Mouse (Mus musculus): Measurements from ENCODE around the gene Dqx1.

Dqx1 gene

GRCm38 (mm10) chr6:83032769-83033191 is 24.9 kb upstream of the Dqx1 start:
- in situ Hi-C loops (cut with MboI; ENCODE audit: unreplicated experiment in 2 of 2), result loop anchor here in 1 of 2 experiments (5.0 kb wide), 1 partner anchor 35 kb away; no protein-coding TSS in a partner anchor

GRCm38 (mm10) chr6:83033249-83034185 is 24.1 kb upstream of the Dqx1 start, which contains the start of the genes Dok1 and Loxl3:
TSS of gene Dok1 (minus strand) at chr6:83033471.
TSS of gene Loxl3 (plus strand) at chr6:83034173.
- in situ Hi-C loops (cut with MboI; ENCODE audit: unreplicated experiment in 2 of 2), result loop anchor here in 1 of 2 experiments (5.0 kb wide), 1 partner anchor 36 kb away; no protein-coding TSS in a partner anchor

GRCm38 (mm10) chr6:83034463-83035055 is 23.1 kb upstream of the Dqx1 start:
- in situ Hi-C loops (cut with MboI; ENCODE audit: unreplicated experiment in 2 of 2), result loop anchor here in 1 of 2 experiments (5.0 kb wide), 1 partner anchor 37 kb away; no protein-coding TSS in a partner anchor

- in situ Hi-C loops (cut with MboI; ENCODE audit: unreplicated experiment in 2 of 2), result no loop called here
Measured at GRCm38 (mm10) chr6:83037188-83037587, 20.5 kb upstream of the Dqx1 start.

- in situ Hi-C loops (cut with MboI; ENCODE audit: unreplicated experiment in 2 of 2), result no loop called here
Measured at GRCm38 (mm10) chr6:83038496-83039012, 19.1 kb upstream of the Dqx1 start.

- in situ Hi-C loops (cut with MboI; ENCODE audit: unreplicated experiment in 2 of 2), result no loop called here
Measured at GRCm38 (mm10) chr6:83040601-83041000, 17.0 kb upstream of the Dqx1 start.

- in situ Hi-C loops (cut with MboI; ENCODE audit: unreplicated experiment in 2 of 2), result no loop called here
Measured at GRCm38 (mm10) chr6:83043561-83043960, 14.1 kb upstream of the Dqx1 start.

- in situ Hi-C loops (cut with MboI; ENCODE audit: unreplicated experiment in 2 of 2), result no loop called here
Measured at GRCm38 (mm10) chr6:83043993-83044392, 13.7 kb upstream of the Dqx1 start.

- in situ Hi-C loops (cut with MboI; ENCODE audit: unreplicated experiment in 2 of 2), result no loop called here
Measured at GRCm38 (mm10) chr6:83044742-83045141, 12.9 kb upstream of the Dqx1 start.

- in situ Hi-C loops (cut with MboI; ENCODE audit: unreplicated experiment in 2 of 2), result no loop called here
Measured at GRCm38 (mm10) chr6:83049367-83049766, 8.3 kb upstream of the Dqx1 start.

GRCm38 (mm10) chr6:83053136-83053960 is 4.3 kb upstream of the Dqx1 start:
- in situ Hi-C loops (cut with MboI; ENCODE audit: unreplicated experiment in 2 of 2), result loop anchor here in 1 of 2 experiments (5.0 kb wide), 1 partner anchor 51 kb away; no protein-coding TSS in a partner anchor

- in situ Hi-C loops (cut with MboI; ENCODE audit: unreplicated experiment in 2 of 2), result loop anchor here in 1 of 2 experiments (5.0 kb wide), 1 partner anchor 52 kb away; no protein-coding TSS in a partner anchor
Measured at GRCm38 (mm10) chr6:83054074-83054851, 3.4 kb upstream of the Dqx1 start, which contains the start of gene Aup1. TSS of gene Aup1 (plus strand) at chr6:83054521.

- in situ Hi-C loops (cut with MboI; ENCODE audit: unreplicated experiment in 2 of 2), result loop anchor here (5.0 kb wide), 2 partner anchors 53 to 58 kb away; no protein-coding TSS in a partner anchor
Measured at GRCm38 (mm10) chr6:83054871-83055431, 2.7 kb upstream of the Dqx1 start, which contains the start of gene Htra2. TSS of gene Htra2 (minus strand) at chr6:83055273.

GRCm38 (mm10) chr6:83058725-83059124 is 1.1 kb downstream of the Dqx1 start:
- in situ Hi-C loops (cut with MboI; ENCODE audit: unreplicated experiment in 2 of 2), result loop anchor here in 1 of 2 experiments (5.0 kb wide), 1 partner anchor 61 kb away; no protein-coding TSS in a partner anchor

GRCm38 (mm10) chr6:83065995-83066394 is 8.4 kb downstream of the Dqx1 start:
- in situ Hi-C loops (cut with MboI; ENCODE audit: unreplicated experiment in 2 of 2), result no loop called here

- in situ Hi-C loops (cut with MboI; ENCODE audit: unreplicated experiment in 2 of 2), result no loop called here
Measured at GRCm38 (mm10) chr6:83066441-83066840, 8.8 kb downstream of the Dqx1 start.

- in situ Hi-C loops (cut with MboI; ENCODE audit: unreplicated experiment in 2 of 2), result no loop called here
Measured at GRCm38 (mm10) chr6:83068221-83068620, 10.6 kb downstream of the Dqx1 start.

GRCm38 (mm10) chr6:83068706-83069487 is 11.3 kb downstream of the Dqx1 start:
- in situ Hi-C loops (cut with MboI; ENCODE audit: unreplicated experiment in 2 of 2), result no loop called here
